Mouse (Mus musculus) E14TG2a.4 (cell line): ENCODE results near the gene Smarcd2.

Experiments
- CTCF ChIP-seq: conservative IDR thresholded peaks from 2 replicates; pipeline ENCODE4 v1.5.1; 2014; ENCODE audit warnings: low read length
- NANOG ChIP-seq: IDR thresholded peaks from 2 replicates; pipeline ENCODE4 v1.6.1; 2014; ENCODE audit warnings: borderline replicate concordance, low read length, mixed read lengths
- POU5F1 ChIP-seq: IDR thresholded peaks from 2 replicates; pipeline ENCODE4 v1.6.1; 2014; ENCODE audit warnings: low read length, borderline replicate concordance

GRCm38 (mm10) chr11:106282452-106282851 lies 9.7 kb upstream of the Smarcd2 start:
- TF ChIP-seq CTCF (no peak), POU5F1 (no peak), NANOG (no peak)
